22 mouse cellular contexts compared by ENCODE assay signal in genomic region chr8:122976046-122976445, GRCm38 (mm10).
DNase-seq lines count a peak whose midpoint lies in the region; ATAC-seq lines count a peak whose summit lies in the region.
"Had no signal": no experiment of that assay in that cellular context is flagged by ENCODE, and none has a peak within 500 bp of the region (broad histone marks: within the 10 kb centered on the region; RNA-seq: fewer than 3 reads in every experiment).

No protein-coding gene starts in this region.

- intact Hi-C loops in heart, postnatal 25 days (cut with DNase I) = no loop called here

- peaks cover 40% of the 10 kb centered on the region for H3K4me1 ChIP-seq in liver, embryonic 15.5 days (replicated peaks)
- peaks cover 20% of the 10 kb centered on the region for H3K4me1 ChIP-seq in brown adipose tissue, adult 24 weeks (ENCODE audit: control insufficient read depth, insufficient read depth, insufficient read length, low read length)
- H3K4me1 ChIP-seq in hindbrain, embryonic 14.5 days (replicated peaks; ENCODE audit: control insufficient read depth, insufficient read depth, low read length) = no peaks in the 10 kb centered on the region

- no peak overlapping the region for H3K9ac ChIP-seq in liver, embryonic 15.5 days
- H3K9ac ChIP-seq in hindbrain, embryonic 14.5 days = no peak overlapping the region
- H3K9ac ChIP-seq: embryonic facial prominence, embryonic 13.5 days; intestine, embryonic 15.5 days; midbrain, embryonic 13.5 days had no signal

- WGBS in liver, embryonic 15.5 days (ENCODE audit: insufficient replicate concordance) = 43% methylated on average over 4 of the region's 4 CpGs
- 96% methylated on average over 4 of the region's 4 CpGs for WGBS in hindbrain, embryonic 14.5 days

- H3K27ac ChIP-seq in liver, embryonic 15.5 days (replicated peaks) = no peak overlapping the region
- peak overlapping the region; percentile 21; the same call in 1 of the 2 replicates for H3K27ac ChIP-seq in brown adipose tissue, adult 24 weeks (replicated peaks; ENCODE audit: low read depth, low read length)
- H3K27ac ChIP-seq in hindbrain, embryonic 14.5 days = no peak overlapping the region
- H3K27ac ChIP-seq: embryonic facial prominence, embryonic 13.5 days; intestine, embryonic 15.5 days; layer of hippocampus, adult 2 months; midbrain, embryonic 13.5 days had no signal

- DNase-seq in heart, adult 11 months = peak; percentile 75
- DNase-seq in heart, postnatal 25 days (ENCODE audit: low spot score) = no peak
- DNase-seq in liver = no peak
- DNase-seq in adrenal gland, postnatal 25 days = no peak
- DNase-seq in hindbrain, embryonic 14.5 days (ENCODE audit: low spot score) = no peak
- DNase-seq in ovary, postnatal 36 days (ENCODE audit: low spot score) = no peak
- DNase-seq: adrenal gland, postnatal 14 days; cerebellum, adult 18-20 months; cerebellum, postnatal 14 days; embryo, embryonic 11 days; heart, postnatal 4 days; kidney, postnatal 25 days; layer of hippocampus, postnatal 36 days had no signal

- H3K36me3 ChIP-seq in liver, embryonic 15.5 days (replicated peaks) = peaks cover 12% of the 10 kb centered on the region; the same call in 1 of the 2 replicates
- H3K36me3 ChIP-seq in hindbrain, embryonic 14.5 days (replicated peaks; ENCODE audit: control insufficient read depth, insufficient read depth) = no peaks in the 10 kb centered on the region
- H3K36me3 ChIP-seq: intestine, embryonic 15.5 days; midbrain, embryonic 13.5 days had no signal

- no peak overlapping the region for H3K4me2 ChIP-seq in liver, embryonic 15.5 days
- no peak overlapping the region for H3K4me2 ChIP-seq in hindbrain, embryonic 14.5 days (replicated peaks)
- H3K4me2 ChIP-seq: embryonic facial prominence, embryonic 13.5 days; intestine, embryonic 15.5 days; midbrain, embryonic 13.5 days had no signal

- no peak overlapping the region for H3K4me3 ChIP-seq in liver, embryonic 15.5 days (replicated peaks)
- H3K4me3 ChIP-seq in brown adipose tissue, adult 24 weeks (ENCODE audit: insufficient read depth, low read depth, low read length) = no peak overlapping the region
- H3K4me3 ChIP-seq in hindbrain, embryonic 14.5 days (replicated peaks; ENCODE audit: low read length) = no peak overlapping the region
- H3K4me3 ChIP-seq: embryonic facial prominence, embryonic 13.5 days; intestine, embryonic 15.5 days; layer of hippocampus, adult 2 months; midbrain, embryonic 13.5 days had no signal

- H3K9me3 ChIP-seq in liver, embryonic 15.5 days (replicated peaks) = no peaks in the 10 kb centered on the region
- H3K9me3 ChIP-seq in hindbrain, embryonic 14.5 days (ENCODE audit: control insufficient read depth, low read length) = no peaks in the 10 kb centered on the region
- H3K9me3 ChIP-seq: embryonic facial prominence, embryonic 13.5 days; intestine, embryonic 15.5 days; midbrain, embryonic 13.5 days had no signal

- no peaks in the 10 kb centered on the region for H3K27me3 ChIP-seq in liver, embryonic 15.5 days
- no peaks in the 10 kb centered on the region for H3K27me3 ChIP-seq in hindbrain, embryonic 14.5 days (ENCODE audit: control insufficient read depth, insufficient read depth, low read length)
- H3K27me3 ChIP-seq: embryonic facial prominence, embryonic 13.5 days; intestine, embryonic 15.5 days; midbrain, embryonic 13.5 days had no signal

- 0 out of 2 replicates have a peak, but pooled peaks have one; percentile 43 for ATAC-seq in liver, embryonic 15.5 days (ENCODE audit: insufficient read depth)
- no peak for ATAC-seq in hindbrain, embryonic 14.5 days (ENCODE audit: low FRiP score)
- ATAC-seq: activated CD4-positive, CD25-positive, alpha-beta regulatory T cell, adult 4 months; forebrain, embryonic 14.5 days; hindbrain, embryonic 16.5 days; intestine, embryonic 15.5 days; midbrain, embryonic 13.5 days had no signal
